Comparison of ENCODE assay signal across 8 mouse cellular contexts in genomic region chr17:83955058-83955697, GRCm38 (mm10).
DNase-seq lines count a peak whose midpoint lies in the region; ATAC-seq and TF ChIP-seq lines count a peak whose summit lies in the region.

No protein-coding gene starts in this region.

- H3K9ac ChIP-seq in hindbrain, embryonic 14.5 days: 0 out of 2 replicates have a peak overlapping the region, but pooled peaks have one; percentile 2
- no peak overlapping the region for H3K9ac ChIP-seq in limb, embryonic 15.5 days

- H3K27ac ChIP-seq in spleen, adult 2 months (ENCODE audit: insufficient read depth, low read length): peak overlapping the region; percentile 20; the same call in 1 of the 2 replicates
- H3K27ac ChIP-seq in hindbrain, embryonic 14.5 days: peak overlapping the region; percentile 76
- H3K27ac ChIP-seq in limb, embryonic 15.5 days: peak overlapping the region; percentile 83

- no peaks in the 10 kb centered on the region for H3K36me3 ChIP-seq in spleen, adult 2 months (ENCODE audit: control insufficient read depth, insufficient read depth, low read length)
- no peaks in the 10 kb centered on the region for H3K36me3 ChIP-seq in hindbrain, embryonic 14.5 days (replicated peaks; ENCODE audit: control insufficient read depth, insufficient read depth)
- no peaks in the 10 kb centered on the region for H3K36me3 ChIP-seq in limb, embryonic 15.5 days

- H3K4me3 ChIP-seq in spleen, adult 2 months (ENCODE audit: extremely low read depth, insufficient read depth, insufficient read length): no peak overlapping the region
- no peak overlapping the region for H3K4me3 ChIP-seq in hindbrain, embryonic 14.5 days (replicated peaks; ENCODE audit: low read length)
- no peak overlapping the region for H3K4me3 ChIP-seq in limb, embryonic 15.5 days

- no peak for DNase-seq in spleen, adult 2 months (ENCODE audit: low read depth in 1 of 2, low spot score in 2 of 2)
- no peak for DNase-seq in spleen, postnatal 4 days (ENCODE audit: low spot score in 2 of 2)
- no peak for DNase-seq in hindbrain, embryonic 14.5 days (ENCODE audit: low spot score)
- DNase-seq in layer of hippocampus, postnatal 10 days (ENCODE audit: low spot score in 2 of 2): no peak
- no peak for DNase-seq in layer of hippocampus, adult 18-20 months (ENCODE audit: low spot score in 2 of 2)
- no peak for DNase-seq in thymus, postnatal 14 days

- no peaks in the 10 kb centered on the region for H3K4me1 ChIP-seq in spleen, adult 2 months (ENCODE audit: control insufficient read depth, insufficient read depth, insufficient read length)
- peaks cover 36% of the 10 kb centered on the region for H3K4me1 ChIP-seq in hindbrain, embryonic 14.5 days (replicated peaks; ENCODE audit: control insufficient read depth, insufficient read depth, low read length)
- peaks cover 72% of the 10 kb centered on the region for H3K4me1 ChIP-seq in limb, embryonic 15.5 days

- no peaks in the 10 kb centered on the region for H3K27me3 ChIP-seq in spleen, adult 2 months (ENCODE audit: control insufficient read depth, insufficient read depth, low read length)
- H3K27me3 ChIP-seq in hindbrain, embryonic 14.5 days (ENCODE audit: control insufficient read depth, insufficient read depth, low read length): no peaks in the 10 kb centered on the region
- no peaks in the 10 kb centered on the region for H3K27me3 ChIP-seq in limb, embryonic 15.5 days

- ATAC-seq in hindbrain, embryonic 14.5 days (ENCODE audit: low FRiP score): 0 out of 2 replicates have a peak, but pooled peaks have one; percentile 4
- ATAC-seq in limb, embryonic 15.5 days (ENCODE audit: insufficient number of reproducible peaks, low FRiP score, low TSS enrichment, low read depth): no peak
- no peak for ATAC-seq in megakaryocyte progenitor cell, adult 5-6 weeks (replicated peaks; ENCODE audit: poor library complexity)

- no peaks in the 10 kb centered on the region for H3K9me3 ChIP-seq in hindbrain, embryonic 14.5 days (ENCODE audit: control insufficient read depth, low read length)
- no peaks in the 10 kb centered on the region for H3K9me3 ChIP-seq in limb, embryonic 15.5 days

- TF ChIP-seq POLR2A in spleen, adult 2 months (IDR thresholded peaks at IDR 0.05; ENCODE audit: low read depth, low read length): no peak

- no peak overlapping the region for H3K4me2 ChIP-seq in hindbrain, embryonic 14.5 days (replicated peaks)
- no peak overlapping the region for H3K4me2 ChIP-seq in limb, embryonic 15.5 days

- WGBS in spleen, adult 2 months: 81% methylated on average over 10 of the region's 10 CpGs
- WGBS in hindbrain, embryonic 14.5 days: 57% methylated on average over 10 of the region's 10 CpGs
- 65% methylated on average over 10 of the region's 10 CpGs for WGBS in limb, embryonic 15.5 days

- no peak for TF ChIP-seq CTCF in spleen, adult 2 months (IDR thresholded peaks at IDR 0.05; ENCODE audit: extremely low read depth, insufficient read depth, insufficient read length, insufficient replicate concordance)

Comparison
In these comparisons a context has a peak if more than half of its experiments do, and no peak if none do; other contexts are left out.
1. H3K27ac ChIP-seq: peak in every context shown above with its lines; median percentile 83 in limb, embryonic 15.5 days; 76 in hindbrain, embryonic 14.5 days; 20 in spleen, adult 2 months.